Mouse (Mus musculus): ENCODE results near the gene Sgca. TPM values are rescaled to one million over a fixed set of nuclear protein-coding genes. Genes with fewer than 3 reads are reported as not detected.

Sgca gene
- polyA plus RNA-seq, 1 experiment from 2014 or later = 1.2 TPM

DNA sequence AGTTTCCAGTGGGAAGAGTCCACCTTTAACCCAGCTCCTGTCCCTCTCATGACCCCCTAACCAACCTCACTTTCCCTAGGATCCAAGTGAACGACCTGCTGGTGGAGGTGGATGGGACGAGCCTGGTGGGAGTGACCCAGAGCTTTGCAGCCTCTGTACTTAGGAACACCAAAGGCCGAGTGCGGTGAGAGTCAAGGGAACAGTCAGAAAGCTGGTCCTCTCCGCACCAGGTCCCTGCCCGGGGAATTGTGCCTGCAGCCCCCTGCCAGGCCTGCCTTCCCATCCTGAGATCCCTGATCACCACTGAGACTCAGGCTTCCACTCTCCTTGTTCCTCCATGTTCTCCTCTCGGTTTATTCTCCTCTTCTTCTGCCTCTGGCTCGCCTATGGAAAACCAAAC is 24.0 kb upstream of the Sgca start:
- H3K4me2 ChIP-seq = peak overlapping the region; percentile 29; the same call in 1 of the 2 replicates
- H3K4me1 ChIP-seq = peaks cover 52% of the 10 kb centered on the region
- no peaks in the 10 kb centered on the region for H3K9me3 ChIP-seq (replicated peaks)
- 67% methylated on average over 8 of the region's 8 CpGs for WGBS
- H3K4me3 ChIP-seq (replicated peaks) = no peak overlapping the region
- peak overlapping the region; percentile 5; the same call in 1 of the 2 replicates for H3K9ac ChIP-seq
- H3K27me3 ChIP-seq = no peaks in the 10 kb centered on the region
- peaks cover 94% of the 10 kb centered on the region for H3K36me3 ChIP-seq
- ATAC-seq (replicated peaks; ENCODE audit: low FRiP score) = no peak
- peak overlapping the region; percentile 85 for H3K27ac ChIP-seq

DNA sequence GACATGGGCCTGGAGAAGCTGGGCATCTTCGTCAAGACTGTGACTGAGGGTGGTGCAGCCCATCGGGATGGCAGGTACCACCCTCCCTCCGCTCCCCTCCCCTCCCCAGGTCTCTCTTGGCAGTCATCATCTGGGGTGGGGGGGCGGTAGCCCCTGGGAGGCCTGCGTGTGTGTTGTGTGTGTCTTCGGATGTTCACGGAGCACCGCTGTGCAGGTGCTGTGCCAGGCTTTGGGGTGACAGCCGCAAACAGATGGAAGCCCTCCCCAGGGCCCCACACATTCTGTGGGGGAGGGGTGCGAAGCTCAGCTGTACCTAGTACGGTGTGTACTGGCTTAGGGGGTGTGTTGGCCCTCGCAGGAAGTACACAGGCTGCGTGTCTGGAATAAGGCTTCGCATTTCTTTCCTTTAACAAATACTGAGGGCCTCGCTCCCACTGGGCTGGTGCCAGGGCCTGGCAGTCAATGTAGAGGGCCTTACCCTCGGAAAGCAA is 22.0 kb upstream of the Sgca start:
- H3K4me1 ChIP-seq = peaks cover 69% of the 10 kb centered on the region
- no peak for ATAC-seq (replicated peaks; ENCODE audit: low FRiP score)
- no peaks in the 10 kb centered on the region for H3K27me3 ChIP-seq
- WGBS = 82% methylated on average over 16 of the region's 16 CpGs
- H3K27ac ChIP-seq = no peak overlapping the region
- H3K36me3 ChIP-seq = peaks cover 80% of the 10 kb centered on the region
- H3K9ac ChIP-seq = no peak overlapping the region
- no peak overlapping the region for H3K4me3 ChIP-seq (replicated peaks)
- H3K9me3 ChIP-seq (replicated peaks) = no peaks in the 10 kb centered on the region
- H3K4me2 ChIP-seq = no peak overlapping the region

DNA sequence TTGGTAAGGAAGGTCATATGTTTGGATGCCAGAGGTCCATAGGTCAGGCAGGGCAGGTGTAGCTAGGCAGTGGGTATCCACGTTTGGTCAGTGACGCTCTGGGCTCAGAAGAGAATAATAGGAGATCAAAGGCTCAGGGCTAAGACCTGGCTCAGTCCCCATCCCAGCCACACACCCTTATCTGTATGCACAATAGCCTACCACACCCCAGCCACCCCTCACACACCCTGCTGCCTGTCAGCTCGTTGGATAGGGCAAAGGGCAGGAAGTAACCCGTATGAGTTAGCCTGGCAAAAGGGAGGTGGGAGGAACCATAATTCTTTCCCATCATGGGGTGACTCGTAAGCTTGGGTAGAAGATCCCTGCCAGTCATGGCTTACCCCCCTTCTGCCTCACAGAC is 21.5 kb upstream of the Sgca start:
- Histone ChIP-seq H3K9ac (no peak overlapping the region), H3K4me1 (peaks cover 74% of the 10 kb centered on the region), H3K9me3 (replicated peaks) (no peaks in the 10 kb centered on the region), H3K4me3 (replicated peaks) (no peak overlapping the region), H3K27me3 (no peaks in the 10 kb centered on the region), H3K4me2 (no peak overlapping the region), H3K27ac (no peak overlapping the region), H3K36me3 (peaks cover 75% of the 10 kb centered on the region)
- WGBS = 48% methylated on average over 5 of the region's 5 CpGs
- ATAC-seq (replicated peaks; ENCODE audit: low FRiP score) = no peak

DNA sequence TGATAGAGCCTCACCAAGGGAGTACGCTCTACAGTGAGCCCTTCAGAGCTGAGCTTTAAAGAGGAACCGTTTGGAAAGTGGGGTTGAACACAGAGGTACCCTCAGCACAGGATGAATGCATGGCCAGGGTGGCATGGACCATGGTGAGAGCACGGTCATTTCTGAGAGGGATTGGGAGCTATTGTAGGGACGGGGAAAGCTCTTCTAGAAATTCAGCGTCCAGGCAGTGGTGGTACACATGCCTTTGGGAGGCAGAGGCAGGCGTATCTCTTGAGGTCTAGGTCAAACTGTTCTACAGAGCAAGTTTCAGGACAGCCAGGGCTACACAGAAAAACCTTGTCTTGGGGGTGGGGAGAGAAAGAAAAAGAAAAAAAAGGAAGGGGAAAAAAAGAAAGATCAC is 20.9 kb upstream of the Sgca start:
- 91% methylated on average over 6 of the region's 6 CpGs for WGBS
- H3K27me3 ChIP-seq = no peaks in the 10 kb centered on the region
- H3K36me3 ChIP-seq = peaks cover 69% of the 10 kb centered on the region
- H3K27ac ChIP-seq = no peak overlapping the region
- H3K9me3 ChIP-seq (replicated peaks) = no peaks in the 10 kb centered on the region
- no peak overlapping the region for H3K4me3 ChIP-seq (replicated peaks)
- no peak for ATAC-seq (replicated peaks; ENCODE audit: low FRiP score)
- H3K4me1 ChIP-seq = peaks cover 80% of the 10 kb centered on the region
- H3K9ac ChIP-seq = no peak overlapping the region
- no peak overlapping the region for H3K4me2 ChIP-seq

DNA sequence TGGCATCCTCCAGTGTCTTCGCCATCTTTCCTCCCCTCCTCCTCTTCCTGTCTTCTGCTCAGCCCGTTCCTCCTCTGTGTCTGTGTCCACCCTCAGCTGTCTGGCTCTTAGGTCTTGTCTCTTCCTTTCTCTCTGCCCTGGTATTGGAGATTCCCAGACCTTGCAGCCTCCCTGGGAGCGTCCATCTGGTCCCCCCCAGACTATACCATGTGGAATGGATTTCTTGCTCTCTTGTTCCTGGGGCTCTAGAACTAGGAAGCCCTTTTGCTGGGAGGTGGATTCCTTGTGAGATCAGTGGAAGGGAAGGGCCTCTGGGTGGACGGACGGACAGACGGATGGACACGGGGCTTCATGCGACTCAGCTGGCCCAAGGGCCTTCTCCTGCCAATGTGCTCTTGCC is 20.0 kb upstream of the Sgca start:
- H3K9me3 ChIP-seq (replicated peaks) = no peaks in the 10 kb centered on the region
- no peak overlapping the region for H3K9ac ChIP-seq
- no peaks in the 10 kb centered on the region for H3K27me3 ChIP-seq
- H3K4me1 ChIP-seq = peaks cover 75% of the 10 kb centered on the region
- ATAC-seq (replicated peaks; ENCODE audit: low FRiP score) = no peak
- peaks cover 60% of the 10 kb centered on the region for H3K36me3 ChIP-seq
- H3K4me3 ChIP-seq (replicated peaks) = no peak overlapping the region
- peak overlapping the region; percentile 98; the same call in 1 of the 2 replicates for H3K4me2 ChIP-seq
- no peak overlapping the region for H3K27ac ChIP-seq
- 73% methylated on average over 8 of the region's 8 CpGs for WGBS

DNA sequence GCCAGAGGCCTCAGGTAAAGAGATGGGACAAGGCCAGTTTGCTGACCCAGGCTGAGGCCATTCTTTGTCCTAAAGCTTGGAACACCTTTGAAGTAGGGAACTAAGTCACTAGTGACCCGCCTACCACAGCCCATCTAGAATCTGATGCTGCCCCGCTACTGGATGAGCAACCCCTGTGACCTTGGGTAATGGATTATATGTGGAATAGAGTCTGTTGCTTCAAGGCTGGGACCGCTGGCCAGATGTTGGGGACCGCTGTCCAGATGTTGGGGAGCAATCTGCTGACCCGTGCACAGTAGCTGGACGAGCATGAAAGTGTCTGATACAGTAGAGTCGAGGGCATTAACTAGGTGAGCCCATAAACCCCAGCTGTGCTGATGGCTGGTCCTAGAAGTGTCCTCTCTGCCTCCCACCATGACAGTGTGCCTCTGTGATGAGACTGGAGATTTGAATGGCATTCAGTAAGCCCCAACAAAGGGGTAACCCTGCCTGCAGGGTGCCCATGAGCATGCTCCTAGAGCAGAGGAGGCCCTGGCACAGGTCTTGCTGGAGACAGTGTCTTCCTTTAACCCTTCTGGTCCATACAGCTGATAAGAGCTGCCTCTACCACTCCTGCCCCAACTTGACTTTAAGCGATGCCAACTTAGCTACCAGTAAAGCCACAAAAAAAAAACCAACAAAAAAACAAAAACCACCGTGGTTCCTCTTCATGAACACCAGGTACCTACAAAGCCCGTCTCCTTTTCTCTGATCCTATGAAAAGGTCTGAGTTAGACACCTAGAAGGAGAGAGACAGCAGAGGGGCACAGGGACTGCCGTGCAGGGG is 19.0 kb upstream of the Sgca start:
- H3K9ac ChIP-seq = peak overlapping the region; percentile 86; the same call in 1 of the 2 replicates
- H3K9me3 ChIP-seq (replicated peaks) = no peaks in the 10 kb centered on the region
- peaks cover 71% of the 10 kb centered on the region for H3K4me1 ChIP-seq
- 75% methylated on average over 11 of the region's 11 CpGs for WGBS
- H3K4me2 ChIP-seq = peak overlapping the region; percentile 98
- no peaks in the 10 kb centered on the region for H3K27me3 ChIP-seq
- peak overlapping the region; percentile 88 for H3K4me3 ChIP-seq (replicated peaks)
- H3K36me3 ChIP-seq = peaks cover 52% of the 10 kb centered on the region
- H3K27ac ChIP-seq = no peak overlapping the region
- no peak for ATAC-seq (replicated peaks; ENCODE audit: low FRiP score)

DNA sequence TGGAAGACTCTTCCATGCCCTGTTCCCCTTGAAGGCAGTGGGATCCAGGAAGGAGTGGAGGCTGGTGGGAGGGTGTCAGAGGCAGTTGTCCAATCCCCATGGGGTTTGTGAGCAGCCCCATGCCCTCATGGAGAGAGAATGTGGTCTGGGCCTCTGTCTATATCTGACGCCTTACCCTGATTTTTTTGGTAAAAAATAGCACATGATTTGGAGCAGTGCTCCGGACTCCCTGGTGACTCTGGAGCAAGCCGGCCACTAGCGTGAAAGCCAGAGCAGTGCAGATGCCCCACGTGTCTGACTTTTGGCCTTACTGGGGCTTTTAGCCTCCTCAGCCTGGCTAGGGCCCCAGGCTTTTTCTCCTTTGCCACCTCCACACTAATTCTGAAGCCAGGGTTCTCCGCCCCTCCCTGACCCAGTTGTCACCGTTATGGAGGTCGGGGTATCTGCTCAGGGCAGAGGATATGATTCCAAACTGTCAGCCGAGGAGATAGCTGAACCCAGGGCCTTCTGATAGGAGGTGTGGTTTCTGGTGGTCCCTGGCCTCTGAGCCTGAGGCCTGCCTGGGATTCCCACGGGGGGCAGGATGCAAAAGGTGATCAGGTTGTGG is 18.2 kb upstream of the Sgca start:
- Histone ChIP-seq H3K4me1 (peaks cover 69% of the 10 kb centered on the region), H3K9ac (peak overlapping the region; percentile 86), H3K36me3 (peaks cover 44% of the 10 kb centered on the region), H3K9me3 (replicated peaks) (no peaks in the 10 kb centered on the region), H3K27ac (no peak overlapping the region), H3K4me2 (peak overlapping the region; percentile 98), H3K4me3 (replicated peaks) (peak overlapping the region; percentile 88), H3K27me3 (no peaks in the 10 kb centered on the region)
- no peak for ATAC-seq (replicated peaks; ENCODE audit: low FRiP score)
- 34% methylated on average over 10 of the region's 10 CpGs for WGBS

DNA sequence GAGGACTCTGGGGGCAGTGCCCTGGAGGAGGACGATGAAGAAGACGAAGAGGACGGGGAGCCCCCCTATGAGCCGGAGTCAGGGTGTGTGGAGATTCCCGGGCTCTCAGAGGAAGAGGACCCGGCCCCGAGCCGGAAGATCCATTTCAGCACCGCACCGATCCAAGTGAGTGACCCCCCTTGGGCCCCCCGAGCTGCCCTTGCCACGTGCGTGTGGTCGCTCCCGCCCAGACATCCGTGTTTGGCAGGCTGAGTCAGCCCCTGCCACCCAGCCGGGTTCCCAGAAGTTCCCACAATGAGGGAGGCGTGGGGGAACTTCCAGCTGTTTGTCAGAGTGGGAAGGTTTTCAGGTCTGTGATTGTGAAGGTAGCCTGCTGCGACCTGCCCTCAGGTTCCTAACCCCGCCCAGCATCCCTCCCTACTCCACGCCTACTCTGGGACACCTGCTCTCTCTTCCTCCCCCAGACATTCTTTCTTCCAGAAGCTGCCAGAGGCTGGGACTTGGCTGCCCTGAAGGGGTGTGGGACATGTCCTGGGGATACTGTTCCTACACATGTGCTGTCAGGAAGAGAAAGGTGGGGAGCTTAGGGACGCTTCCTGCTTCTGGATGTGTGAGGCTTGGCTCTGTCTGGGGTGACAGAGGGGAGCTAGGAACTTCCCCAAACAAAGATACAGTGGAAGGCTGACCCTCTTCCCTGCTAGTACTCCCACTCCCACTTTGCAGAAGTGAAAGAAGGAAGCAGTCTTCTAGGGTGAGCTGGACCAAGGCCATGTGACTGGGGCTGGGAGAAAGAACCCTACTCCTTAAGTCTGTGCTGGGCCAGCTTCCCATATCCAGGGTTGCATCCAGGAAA is 16.9 kb upstream of the Sgca start:
- under 1% methylated on average over 22 of the region's 22 CpGs for WGBS
- peak overlapping the region; percentile 98 for H3K4me2 ChIP-seq

DNA sequence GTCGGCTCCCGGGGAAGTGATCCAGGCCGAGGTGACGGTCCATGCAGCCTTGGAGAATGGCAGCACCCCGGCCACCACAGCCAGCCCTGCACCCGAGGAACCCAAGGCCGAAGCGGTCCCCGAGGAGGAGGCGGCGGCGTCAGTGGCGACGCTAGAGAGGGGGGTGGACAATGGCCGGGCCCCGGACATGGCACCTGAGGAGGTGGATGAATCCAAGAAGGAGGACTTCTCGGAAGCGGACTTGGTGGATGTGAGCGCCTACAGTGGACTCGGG is 16.3 kb upstream of the Sgca start:
- under 1% methylated on average over 20 of the region's 20 CpGs for WGBS
- no peaks in the 10 kb centered on the region for H3K9me3 ChIP-seq (replicated peaks)
- H3K4me3 ChIP-seq (replicated peaks) = peak overlapping the region; percentile 88
- peak overlapping the region; percentile 86 for H3K9ac ChIP-seq
- peak overlapping the region; percentile 98 for H3K4me2 ChIP-seq
- H3K27ac ChIP-seq = peak overlapping the region; percentile 96
- H3K4me1 ChIP-seq = peaks cover 80% of the 10 kb centered on the region
- H3K36me3 ChIP-seq = peaks cover 25% of the 10 kb centered on the region
- H3K27me3 ChIP-seq = no peaks in the 10 kb centered on the region
- ATAC-seq (replicated peaks; ENCODE audit: low FRiP score) = no peak

More for the DNA sequence above, 16.9 kb upstream of the Sgca start:
- peaks cover 30% of the 10 kb centered on the region for H3K36me3 ChIP-seq
- no peaks in the 10 kb centered on the region for H3K27me3 ChIP-seq
- peak overlapping the region; percentile 86 for H3K9ac ChIP-seq
- H3K4me1 ChIP-seq = peaks cover 75% of the 10 kb centered on the region
- 0 out of 2 replicates have a peak, but pooled peaks have one; percentile 22 for ATAC-seq (replicated peaks; ENCODE audit: low FRiP score)
- H3K9me3 ChIP-seq (replicated peaks) = no peaks in the 10 kb centered on the region
- H3K27ac ChIP-seq = peak overlapping the region; percentile 96
- peak overlapping the region; percentile 88 for H3K4me3 ChIP-seq (replicated peaks)

DNA sequence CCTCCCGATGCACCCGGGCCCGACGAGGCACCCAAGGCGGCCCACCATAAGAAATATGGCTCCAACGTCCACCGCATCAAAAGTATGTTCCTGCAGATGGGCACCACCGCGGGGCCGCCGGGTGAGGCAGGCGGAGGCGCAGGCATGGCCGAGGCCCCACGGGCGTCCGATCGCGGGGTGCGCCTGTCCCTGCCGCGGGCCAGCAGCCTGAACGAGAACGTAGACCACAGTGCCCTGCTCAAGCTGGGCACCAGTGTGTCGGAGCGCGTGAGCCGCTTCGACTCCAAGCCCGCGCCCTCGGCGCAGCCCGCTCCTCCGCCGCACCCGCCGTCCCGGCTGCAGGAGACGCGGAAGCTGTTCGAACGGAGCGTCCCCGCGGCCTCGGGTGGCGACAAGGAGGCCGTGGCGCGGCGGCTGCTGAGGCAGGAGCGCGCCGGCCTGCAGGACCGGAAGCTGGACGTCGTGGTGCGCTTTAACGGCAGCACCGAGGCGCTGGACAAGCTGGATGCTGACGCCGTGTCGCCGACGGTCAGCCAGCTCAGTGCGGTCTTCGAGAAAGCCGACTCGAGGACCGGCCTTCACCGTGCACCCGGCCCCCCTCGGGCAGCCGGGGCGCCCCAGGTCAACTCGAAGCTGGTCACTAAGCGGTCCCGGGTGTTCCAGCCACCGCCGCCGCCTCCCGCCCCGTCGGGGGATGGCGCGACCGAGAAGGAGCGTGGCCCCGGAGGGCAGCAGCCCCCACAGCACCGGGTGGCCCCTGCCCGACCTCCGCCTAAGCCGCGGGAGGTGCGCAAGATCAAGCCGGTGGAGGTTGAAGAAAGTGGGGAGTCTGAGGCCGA is 15.7 kb upstream of the Sgca start:
- Histone ChIP-seq H3K9me3 (replicated peaks) (no peaks in the 10 kb centered on the region), H3K9ac (peak overlapping the region; percentile 86), H3K36me3 (peaks cover 19% of the 10 kb centered on the region), H3K4me2 (peak overlapping the region; percentile 98), H3K27me3 (no peaks in the 10 kb centered on the region), H3K4me1 (peaks cover 86% of the 10 kb centered on the region), H3K27ac (peak overlapping the region; percentile 96), H3K4me3 (replicated peaks) (peak overlapping the region; percentile 88)
- under 1% methylated on average over 96 of the region's 99 CpGs for WGBS
- no peak for ATAC-seq (replicated peaks; ENCODE audit: low FRiP score)

All from kidney, embryonic 15.5 days (tissue).